Mouse (Mus musculus) myocyte (in vitro differentiated cells): ENCODE measurements around the gene Ankrd52.

ENCODE experiments used
- CEBPB ChIP-seq: IDR thresholded peaks from 2 replicates; pipeline ENCODE4 v1.6.1; 2011; ENCODE audit warnings: mild to moderate bottlenecking, moderate library complexity; ENCODE audit not compliant: poor library complexity, insufficient read depth, severe bottlenecking
- E2F4 ChIP-seq: IDR thresholded peaks from one replicate; pipeline ENCODE4 v1.6.1; 2011; ENCODE audit warnings: mild to moderate bottlenecking, control low read depth, moderate library complexity; ENCODE audit not compliant: insufficient read depth
- MAX ChIP-seq: IDR thresholded peaks from one replicate; pipeline ENCODE4 v1.6.1; 2011; ENCODE audit warnings: low read depth, mild to moderate bottlenecking, control low read depth
- MYOD1 ChIP-seq, 3 experiments: IDR thresholded peaks; one replicate each; pipeline ENCODE4 v1.6.1; 2011; ENCODE audit warnings: control low read depth in 2 of 3, low read depth in 2 of 3, mild to moderate bottlenecking in 2 of 3, moderate library complexity in 1 of 3; ENCODE audit not compliant: insufficient read length in 2 of 3, control insufficient read depth in 1 of 3
- MYOG ChIP-seq, 3 experiments: IDR thresholded peaks; one replicate each; pipeline ENCODE4 v1.6.1; 2011; ENCODE audit warnings: control low read depth in 2 of 3, low read depth in 2 of 3, mild to moderate bottlenecking in 2 of 3; ENCODE audit not compliant: insufficient read length in 2 of 3, control insufficient read depth in 1 of 3, insufficient read depth in 1 of 3
- POLR2A ChIP-seq: IDR thresholded peaks from one replicate; pipeline ENCODE4 v1.6.1; 2011; ENCODE audit warnings: low read depth, mild to moderate bottlenecking, control low read depth, moderate library complexity; ENCODE audit not compliant: insufficient read length
- POLR2AphosphoS2 ChIP-seq: IDR thresholded peaks from one replicate; pipeline ENCODE4 v1.6.1; 2011; ENCODE audit warnings: low read depth, control low read depth; ENCODE audit not compliant: insufficient read length
- REST ChIP-seq: IDR thresholded peaks from one replicate; pipeline ENCODE4 v1.6.1; 2011; ENCODE audit warnings: mild to moderate bottlenecking, control low read depth, moderate library complexity; ENCODE audit not compliant: insufficient read depth, insufficient read length
- TCF12 ChIP-seq: IDR thresholded peaks from one replicate; pipeline ENCODE4 v1.6.1; 2011; ENCODE audit warnings: mild to moderate bottlenecking, control low read depth; ENCODE audit not compliant: poor library complexity, insufficient read depth, severe bottlenecking
- TCF3 ChIP-seq: IDR thresholded peaks from one replicate; pipeline ENCODE4 v1.6.1; 2011; ENCODE audit warnings: low read depth, control low read depth; ENCODE audit not compliant: insufficient read length
- USF1 ChIP-seq: IDR thresholded peaks from one replicate; pipeline ENCODE4 v1.6.1; 2011; ENCODE audit warnings: low read depth, mild to moderate bottlenecking, control low read depth, moderate library complexity

- no peak for TF ChIP-seq POLR2A
- TF ChIP-seq MAX: no peak
- no peak for TF ChIP-seq MYOD1 (IDR thresholded peaks at IDR 0.05; ENCODE audit: control insufficient read depth in 1 of 3, insufficient read length in 2 of 3, low read depth in 2 of 3)
- TF ChIP-seq CEBPB: no peak
- TF ChIP-seq E2F4: no peak
- TF ChIP-seq TCF12: no peak
- TF ChIP-seq REST: no peak
- no peak for TF ChIP-seq USF1
- no peak for TF ChIP-seq MYOG (IDR thresholded peaks at IDR 0.05; ENCODE audit: control insufficient read depth in 1 of 3, insufficient read depth in 1 of 3, insufficient read length in 2 of 3, low read depth in 2 of 3)
- no peak for TF ChIP-seq POLR2AphosphoS2
- TF ChIP-seq TCF3: no peak
These were observed 33.6 kb downstream of the Ankrd52 start for GRCm38 (mm10) chr10:128410560-128410845.
